ENCODE assay signal across 25 mouse cellular contexts in the genomic region with DNA sequence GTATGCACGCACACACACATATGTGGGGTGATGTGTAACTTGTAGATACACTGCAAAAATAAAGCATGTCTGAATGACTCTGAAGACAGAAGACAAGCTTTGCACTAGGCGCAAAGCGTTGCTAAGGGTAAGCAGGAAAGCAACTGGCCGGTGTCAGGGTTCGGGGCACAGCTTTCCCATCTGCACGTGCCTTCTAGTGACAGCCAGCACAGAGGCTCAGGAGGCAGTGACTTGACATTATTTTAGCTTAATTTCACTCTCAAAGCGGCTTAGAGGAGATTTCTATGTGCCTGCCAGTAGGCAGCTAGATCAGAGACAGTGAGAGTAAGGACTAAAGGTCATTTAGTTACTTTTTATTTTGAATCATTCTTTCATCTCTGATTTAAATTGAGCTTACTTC. TPM values are rescaled to one million over a fixed set of nuclear protein-coding genes. Genes with fewer than 3 reads are reported as not detected.
DNase-seq lines count a peak whose midpoint lies in the region; ATAC-seq and TF ChIP-seq lines count a peak whose summit lies in the region.
"Had no signal": no experiment of that assay in that cellular context is flagged by ENCODE, and none has a peak within 500 bp of the region (broad histone marks: within the 10 kb centered on the region; RNA-seq: fewer than 3 reads in every experiment).

No protein-coding gene starts in this region.

- no peaks in the 10 kb centered on the region for H3K27me3 ChIP-seq in hindbrain, postnatal 0 days (ENCODE audit: insufficient read depth, low read length)
- H3K27me3 ChIP-seq in hindbrain, embryonic 13.5 days: peaks cover 19% of the 10 kb centered on the region
- H3K27me3 ChIP-seq: forebrain, embryonic 13.5 days; kidney, embryonic 15.5 days; liver, embryonic 12.5 days; midbrain, embryonic 15.5 days had no signal

- H3K4me2 ChIP-seq in hindbrain, postnatal 0 days (ENCODE audit: low read depth, low read length): no peak overlapping the region
- H3K4me2 ChIP-seq in hindbrain, embryonic 13.5 days: no peak overlapping the region
- H3K4me2 ChIP-seq: forebrain, embryonic 13.5 days; heart, embryonic 11.5 days; kidney, embryonic 15.5 days; liver, embryonic 12.5 days; midbrain, embryonic 15.5 days; neural tube, embryonic 12.5 days had no signal

- H3K27ac ChIP-seq in hindbrain, postnatal 0 days: no peak overlapping the region
- H3K27ac ChIP-seq in hindbrain, embryonic 13.5 days: no peak overlapping the region
- H3K27ac ChIP-seq: forebrain, embryonic 13.5 days; kidney, embryonic 15.5 days; liver, embryonic 12.5 days; midbrain, embryonic 15.5 days; neural tube, embryonic 12.5 days had no signal

- TF ChIP-seq POLR2A in brain, embryonic 14.5 days (IDR thresholded peaks at IDR 0.05; ENCODE audit: borderline replicate concordance, extremely low read depth, insufficient read depth, insufficient read length, poor library complexity, severe bottlenecking): no peak

- WGBS in hindbrain, postnatal 0 days: 41% methylated on average over 7 of the region's 7 CpGs
- WGBS in hindbrain, embryonic 13.5 days: 40% methylated on average over 7 of the region's 7 CpGs

- DNase-seq in embryo, embryonic 10 days (ENCODE audit: low spot score): peak; percentile 48
- DNase-seq in embryo, embryonic 9.5 days (ENCODE audit: extremely low spot score): no peak
- DNase-seq in hindbrain, postnatal 0 days (ENCODE audit: low spot score): peak; percentile 22
- peak; percentile 32 for DNase-seq in brain, embryonic 14.5 days (ENCODE audit: low read depth)
- DNase-seq in retina, postnatal 1 day: peak; percentile 61
- no peak for DNase-seq in gastrocnemius, postnatal 10 days
- DNase-seq: adrenal gland, adult 8-10 months; cerebellum, adult 8-10 months; gastrocnemius, postnatal 14 days; heart, postnatal 36 days; kidney, adult 18-20 months; kidney, postnatal 25 days; liver, postnatal 0 days; lung, postnatal 36 days; right cerebral cortex, postnatal 14 days; thymus, postnatal 14 days had no signal

- ATAC-seq in hindbrain, postnatal 0 days: no peak
- no peak for ATAC-seq in hindbrain, embryonic 13.5 days (ENCODE audit: low FRiP score)
- ATAC-seq: forebrain, embryonic 13.5 days; liver, embryonic 12.5 days; liver, postnatal 0 days; midbrain, embryonic 15.5 days had no signal

- no peak for TF ChIP-seq CTCF in hindbrain, postnatal 0 days (IDR thresholded peaks at IDR 0.05; ENCODE audit: low read depth)
- no peak for TF ChIP-seq CTCF in brain, embryonic 14.5 days (IDR thresholded peaks at IDR 0.05; ENCODE audit: borderline replicate concordance, extremely low read depth, insufficient read depth, insufficient read length)

- no peak overlapping the region for H3K4me3 ChIP-seq in hindbrain, postnatal 0 days (ENCODE audit: low read length)
- no peak overlapping the region for H3K4me3 ChIP-seq in hindbrain, embryonic 13.5 days
- H3K4me3 ChIP-seq: forebrain, embryonic 13.5 days; kidney, embryonic 15.5 days; liver, embryonic 12.5 days; midbrain, embryonic 15.5 days; myocyte; neural tube, embryonic 12.5 days had no signal

- no peak overlapping the region for H3K9ac ChIP-seq in hindbrain, postnatal 0 days (replicated peaks; ENCODE audit: low read length)
- no peak overlapping the region for H3K9ac ChIP-seq in hindbrain, embryonic 13.5 days
- H3K9ac ChIP-seq: forebrain, embryonic 13.5 days; kidney, embryonic 15.5 days; liver, embryonic 12.5 days; liver, postnatal 0 days; midbrain, embryonic 15.5 days; neural tube, embryonic 12.5 days had no signal

- peaks cover 3% of the 10 kb centered on the region; the same call in 1 of the 2 replicates for H3K4me1 ChIP-seq in hindbrain, postnatal 0 days (ENCODE audit: insufficient read depth, low read length)
- H3K4me1 ChIP-seq in hindbrain, embryonic 13.5 days (replicated peaks): no peaks in the 10 kb centered on the region
- H3K4me1 ChIP-seq: forebrain, embryonic 13.5 days; kidney, embryonic 15.5 days; liver, embryonic 12.5 days; midbrain, embryonic 15.5 days; neural tube, embryonic 12.5 days had no signal

- no peaks in the 10 kb centered on the region for H3K36me3 ChIP-seq in hindbrain, postnatal 0 days (ENCODE audit: insufficient read depth, low read length)
- H3K36me3 ChIP-seq in hindbrain, embryonic 13.5 days: no peaks in the 10 kb centered on the region
- H3K36me3 ChIP-seq: G1E; kidney, embryonic 15.5 days; liver, embryonic 12.5 days; midbrain, embryonic 15.5 days; neural tube, embryonic 12.5 days had no signal

- no peaks in the 10 kb centered on the region for H3K9me3 ChIP-seq in hindbrain, postnatal 0 days (ENCODE audit: low read length)
- no peaks in the 10 kb centered on the region for H3K9me3 ChIP-seq in hindbrain, embryonic 13.5 days
- H3K9me3 ChIP-seq: forebrain, embryonic 13.5 days; G1E; kidney, embryonic 15.5 days; liver, embryonic 12.5 days; midbrain, embryonic 15.5 days; neural tube, embryonic 12.5 days had no signal

RNA-seq across cellular contexts. Expression of gene Dnajc24, which starts 39.1 kb away (rescaled TPM):
- 12.7 and 21.3 TPM in 2 replicates for total RNA-seq in hindbrain, postnatal 0 days (2014; rRNA removed)
- polyA plus RNA-seq in hindbrain, postnatal 0 days (2015; fragmentation: Nextera tagmentation; extraction: Ambion mirVana): 29.0 and 33.8 TPM in 2 replicates
- polyA plus RNA-seq in hindbrain, embryonic 13.5 days (2015; fragmentation: Nextera tagmentation; extraction: Ambion mirVana): 35.5 and 37.3 TPM in 2 replicates
- 24.9 and 27.7 TPM in 2 replicates for polyA plus RNA-seq in brain, embryonic 14.5 days (2012; rRNA removed)
- 10 to 100 TPM; 10.4 to 12.1 TPM for total RNA-seq in gastrocnemius, postnatal 10 days (2021)

Comparison
In these comparisons a context has a peak if more than half of its experiments do, and no peak if none do; other contexts are left out.
1. DNase-seq: peak in embryo, embryonic 10 days (single experiment), hindbrain, postnatal 0 days (single experiment), brain, embryonic 14.5 days (single experiment) and retina, postnatal 1 day (single experiment); none in embryo, embryonic 9.5 days (single experiment) and gastrocnemius, postnatal 10 days (single experiment).